Mouse (Mus musculus): ENCODE data around the gene 1110059E24Rik. TPM values are rescaled to one million over a fixed set of nuclear protein-coding genes. Genes with fewer than 3 reads are reported as not detected.
"Not testable (repeated sequence)": the region's sequence is repeated elsewhere in the genome, so short reads cannot be mapped to it uniquely, and the experiment has no call there.

Gene 1110059E24Rik
- total and polyA plus RNA-seq, 2 experiments from 2014 or later, result 26.3 to 56.6 TPM

DNA sequence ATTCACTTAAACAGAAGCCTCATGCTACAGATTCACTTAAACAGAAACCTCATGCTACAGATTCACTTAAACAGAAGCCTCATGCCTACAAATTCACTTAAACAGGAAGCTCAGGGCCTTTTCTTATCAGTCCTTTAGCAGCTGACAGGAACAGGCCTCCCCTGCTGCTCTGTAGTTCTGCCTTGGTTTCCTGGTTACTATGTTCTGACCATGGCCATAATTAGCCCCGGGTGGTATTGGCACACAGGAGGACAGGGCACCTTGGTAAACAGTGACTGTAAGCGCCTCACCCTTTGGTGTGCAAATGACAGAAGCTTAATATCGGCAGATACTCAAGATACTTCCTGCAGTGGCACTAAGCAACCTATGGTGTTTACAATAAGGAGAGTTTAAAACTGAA, 48.9 kb downstream of the 1110059E24Rik start:
- no peak overlapping the region for H3K27ac ChIP-seq (ENCODE audit: low read depth, low read length)
- ATAC-seq (ENCODE audit: low FRiP score), result no peak
- no peaks in the 10 kb centered on the region for H3K36me3 ChIP-seq (ENCODE audit: insufficient read depth, low read length)
- no peaks in the 10 kb centered on the region for H3K4me1 ChIP-seq (ENCODE audit: insufficient read depth, low read length)
- no peak for TF ChIP-seq CTCF (IDR thresholded peaks at IDR 0.05)
- H3K4me2 ChIP-seq (ENCODE audit: low read depth, low read length, poor library complexity, severe bottlenecking), result no peak overlapping the region
- DNase-seq (ENCODE audit: low spot score), result no peak
- WGBS, result 62% methylated on average over 3 of the region's 3 CpGs
- H3K9me3 ChIP-seq (ENCODE audit: low read length), result no peaks in the 10 kb centered on the region
- H3K27me3 ChIP-seq (ENCODE audit: insufficient read depth, low read length), result no peaks in the 10 kb centered on the region
- no peak overlapping the region for H3K9ac ChIP-seq (replicated peaks; ENCODE audit: low read length, poor library complexity, severe bottlenecking)
- H3K4me3 ChIP-seq (ENCODE audit: low read depth, low read length), result no peak overlapping the region

GRCm38 (mm10) chr19:21601541-21602101, 51.2 kb downstream of the 1110059E24Rik start:
- no peaks in the 10 kb centered on the region for H3K27me3 ChIP-seq (ENCODE audit: insufficient read depth, low read length)
- 36% methylated on average over 3 of the region's 3 CpGs for WGBS
- no peak for TF ChIP-seq CTCF (IDR thresholded peaks at IDR 0.05)
- H3K36me3 ChIP-seq (ENCODE audit: insufficient read depth, low read length), result no peaks in the 10 kb centered on the region
- DNase-seq (ENCODE audit: low spot score), result no peak
- no peak overlapping the region for H3K9ac ChIP-seq (replicated peaks; ENCODE audit: low read length, poor library complexity, severe bottlenecking)
- no peaks in the 10 kb centered on the region for H3K4me1 ChIP-seq (ENCODE audit: insufficient read depth, low read length)
- no peak overlapping the region for H3K4me3 ChIP-seq (ENCODE audit: low read depth, low read length)
- ATAC-seq (ENCODE audit: low FRiP score), result no peak
- H3K27ac ChIP-seq (ENCODE audit: low read depth, low read length), result no peak overlapping the region
- no peaks in the 10 kb centered on the region for H3K9me3 ChIP-seq (ENCODE audit: low read length)
- H3K4me2 ChIP-seq (ENCODE audit: low read depth, low read length, poor library complexity, severe bottlenecking), result no peak overlapping the region

- Histone ChIP-seq H3K4me3 (ENCODE audit: low read depth, low read length) (no peak overlapping the region), H3K27ac (ENCODE audit: low read depth, low read length) (no peak overlapping the region), H3K36me3 (ENCODE audit: insufficient read depth, low read length) (no peaks in the 10 kb centered on the region), H3K9ac (replicated peaks; ENCODE audit: low read length, poor library complexity, severe bottlenecking) (no peak overlapping the region), H3K9me3 (ENCODE audit: low read length) (no peaks in the 10 kb centered on the region), H3K27me3 (ENCODE audit: insufficient read depth, low read length) (no peaks in the 10 kb centered on the region), H3K4me2 (ENCODE audit: low read depth, low read length, poor library complexity, severe bottlenecking) (no peak overlapping the region), H3K4me1 (ENCODE audit: insufficient read depth, low read length) (no peaks in the 10 kb centered on the region)
- 72% methylated on average over 8 of the region's 8 CpGs for WGBS
- no peak for TF ChIP-seq CTCF (IDR thresholded peaks at IDR 0.05)
- DNase-seq (ENCODE audit: low spot score) (no peak), ATAC-seq (ENCODE audit: low FRiP score) (no peak)
Observed at GRCm38 (mm10) chr19:21598659-21599352, 54.0 kb downstream of the 1110059E24Rik start.

- H3K4me3 ChIP-seq (ENCODE audit: low read depth, low read length), result no peak overlapping the region
Observed at GRCm38 (mm10) chr19:21594676-21595075, 58.1 kb downstream of the 1110059E24Rik start.

DNA sequence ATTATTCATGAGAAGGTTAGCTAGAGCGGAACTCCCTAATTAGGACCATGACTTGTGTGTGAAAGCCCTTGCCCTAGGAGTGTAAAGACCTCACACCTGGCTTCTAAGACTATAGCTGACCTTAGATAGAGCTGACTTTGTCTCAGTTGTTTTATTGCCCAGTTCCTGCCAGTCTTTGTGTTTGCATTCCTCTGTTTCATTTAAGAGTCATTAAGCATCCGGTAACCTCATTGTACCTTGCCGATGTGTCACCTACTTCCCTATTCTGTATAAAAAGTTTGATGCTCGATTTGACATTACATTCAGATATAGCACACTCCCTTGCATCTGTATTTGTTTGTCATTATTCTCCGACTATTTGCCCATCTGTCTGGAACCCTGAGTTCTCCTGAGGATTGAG, 60.6 kb downstream of the 1110059E24Rik start:
- DNase-seq (ENCODE audit: low spot score); H3K9ac ChIP-seq (replicated peaks; ENCODE audit: low read length, poor library complexity, severe bottlenecking); H3K9me3 ChIP-seq (ENCODE audit: low read length); ATAC-seq (ENCODE audit: low FRiP score); H3K36me3 ChIP-seq (ENCODE audit: insufficient read depth, low read length); H3K27me3 ChIP-seq (ENCODE audit: insufficient read depth, low read length); H3K4me2 ChIP-seq (ENCODE audit: low read depth, low read length, poor library complexity, severe bottlenecking); H3K27ac ChIP-seq (ENCODE audit: low read depth, low read length); H3K4me1 ChIP-seq (ENCODE audit: insufficient read depth, low read length); H3K4me3 ChIP-seq (ENCODE audit: low read depth, low read length): not testable (repeated sequence)
- WGBS, result 82% methylated on average over 5 of the region's 5 CpGs

More at GRCm38 (mm10) chr19:21594676-21595075, 58.1 kb downstream of the 1110059E24Rik start:
- Histone ChIP-seq H3K4me1 (ENCODE audit: insufficient read depth, low read length) (no peaks in the 10 kb centered on the region), H3K27me3 (ENCODE audit: insufficient read depth, low read length) (no peaks in the 10 kb centered on the region), H3K4me2 (ENCODE audit: low read depth, low read length, poor library complexity, severe bottlenecking) (no peak overlapping the region), H3K36me3 (ENCODE audit: insufficient read depth, low read length) (no peaks in the 10 kb centered on the region), H3K9ac (replicated peaks; ENCODE audit: low read length, poor library complexity, severe bottlenecking) (no peak overlapping the region), H3K27ac (ENCODE audit: low read depth, low read length) (no peak overlapping the region), H3K9me3 (ENCODE audit: low read length) (no peaks in the 10 kb centered on the region)
- TF ChIP-seq CTCF (IDR thresholded peaks at IDR 0.05), result no peak
- ATAC-seq (ENCODE audit: low FRiP score) (no peak), DNase-seq (ENCODE audit: low spot score) (no peak)
- 87% methylated on average over 1 of the region's 1 CpGs for WGBS

GRCm38 (mm10) chr19:21589888-21590287, 62.9 kb downstream of the 1110059E24Rik start:
- TF ChIP-seq CTCF (IDR thresholded peaks at IDR 0.05), result no peak
- WGBS, result 100% methylated on average over 1 of the region's 1 CpGs
- no peak for DNase-seq (ENCODE audit: low spot score)
- ATAC-seq (ENCODE audit: low FRiP score), result no peak
- no peaks in the 10 kb centered on the region for H3K36me3 ChIP-seq (ENCODE audit: insufficient read depth, low read length)
- H3K27me3 ChIP-seq (ENCODE audit: insufficient read depth, low read length), result no peaks in the 10 kb centered on the region
- H3K4me2 ChIP-seq (ENCODE audit: low read depth, low read length, poor library complexity, severe bottlenecking), result no peak overlapping the region
- H3K4me3 ChIP-seq (ENCODE audit: low read depth, low read length), result no peak overlapping the region
- H3K27ac ChIP-seq (ENCODE audit: low read depth, low read length), result no peak overlapping the region
- H3K9ac ChIP-seq (replicated peaks; ENCODE audit: low read length, poor library complexity, severe bottlenecking), result no peak overlapping the region
- H3K4me1 ChIP-seq (ENCODE audit: insufficient read depth, low read length), result no peaks in the 10 kb centered on the region
- H3K9me3 ChIP-seq (ENCODE audit: low read length), result no peaks in the 10 kb centered on the region
